In genomic region chr5:127649077-127649476, GRCm38 (mm10) we compare ENCODE assay signal across 9 mouse cellular contexts. TPM values are rescaled to one million over a fixed set of nuclear protein-coding genes. Genes with fewer than 3 reads are reported as not detected.
DNase-seq lines count a peak whose midpoint lies in the region; ATAC-seq and TF ChIP-seq lines count a peak whose summit lies in the region.
"Had no signal": no experiment of that assay in that cellular context is flagged by ENCODE, and none has a peak within 500 bp of the region (broad histone marks: within the 10 kb centered on the region; RNA-seq: fewer than 3 reads in every experiment).

No protein-coding gene starts in this region.

- ATAC-seq in midbrain, postnatal 0 days (ENCODE audit: low FRiP score), result no peak
- ATAC-seq in midbrain, embryonic 11.5 days (ENCODE audit: low FRiP score), result no peak
- peak; percentile 70; the same call in 1 of the 2 replicates for ATAC-seq in neutrophil, adult 5-6 weeks (ENCODE audit: extremely low read depth, insufficient number of reproducible peaks, low FRiP score, poor library complexity, severe bottlenecking)
- ATAC-seq in midbrain, embryonic 15.5 days (replicated peaks), result no peak

- DNase-seq in cerebellum, adult 18-20 months, result peak; percentile 40
- no peak for DNase-seq in cerebellum, adult 9-11 months
- DNase-seq in midbrain, postnatal 0 days (ENCODE audit: low spot score), result no peak
- DNase-seq in midbrain, embryonic 11.5 days (ENCODE audit: low spot score, missing footprints), result no peak
- DNase-seq in embryo, embryonic 10.5 days (ENCODE audit: low spot score), result peak; percentile 39
- no peak for DNase-seq in heart, embryonic 10.5 days (ENCODE audit: low spot score)

- peak; percentile 52 for TF ChIP-seq CTCF in midbrain, postnatal 0 days (IDR thresholded peaks at IDR 0.05)

- no peak overlapping the region for H3K9ac ChIP-seq in midbrain, postnatal 0 days (replicated peaks; ENCODE audit: low read length, poor library complexity, severe bottlenecking)
- no peak overlapping the region for H3K9ac ChIP-seq in midbrain, embryonic 11.5 days (ENCODE audit: low read length)
- H3K9ac ChIP-seq in midbrain, embryonic 15.5 days, result no peak overlapping the region
- H3K9ac ChIP-seq: limb, embryonic 13.5 days had no signal

- H3K27me3 ChIP-seq in midbrain, postnatal 0 days (ENCODE audit: insufficient read depth, low read length), result no peaks in the 10 kb centered on the region
- H3K27me3 ChIP-seq in midbrain, embryonic 11.5 days (ENCODE audit: control insufficient read depth, insufficient read depth, low read length), result no peaks in the 10 kb centered on the region
- no peaks in the 10 kb centered on the region for H3K27me3 ChIP-seq in heart, embryonic 10.5 days (ENCODE audit: insufficient read depth, poor library complexity, severe bottlenecking)
- no peaks in the 10 kb centered on the region for H3K27me3 ChIP-seq in midbrain, embryonic 15.5 days (replicated peaks)
- H3K27me3 ChIP-seq: limb, embryonic 13.5 days had no signal

- peaks cover 11% of the 10 kb centered on the region; the same call in 1 of the 2 replicates for H3K36me3 ChIP-seq in midbrain, postnatal 0 days (ENCODE audit: insufficient read depth, low read length)
- H3K36me3 ChIP-seq in midbrain, embryonic 11.5 days (ENCODE audit: control insufficient read depth, insufficient read depth, low read length), result no peaks in the 10 kb centered on the region
- no peaks in the 10 kb centered on the region for H3K36me3 ChIP-seq in heart, embryonic 10.5 days
- no peaks in the 10 kb centered on the region for H3K36me3 ChIP-seq in midbrain, embryonic 15.5 days (replicated peaks)
- H3K36me3 ChIP-seq: limb, embryonic 13.5 days had no signal

- H3K4me2 ChIP-seq in midbrain, postnatal 0 days (ENCODE audit: low read depth, low read length, poor library complexity, severe bottlenecking), result no peak overlapping the region
- H3K4me2 ChIP-seq in midbrain, embryonic 11.5 days, result no peak overlapping the region
- H3K4me2 ChIP-seq in midbrain, embryonic 15.5 days, result no peak overlapping the region
- H3K4me2 ChIP-seq: limb, embryonic 13.5 days had no signal

- H3K4me1 ChIP-seq in midbrain, postnatal 0 days (ENCODE audit: insufficient read depth, low read length), result no peaks in the 10 kb centered on the region
- H3K4me1 ChIP-seq in midbrain, embryonic 11.5 days (ENCODE audit: control insufficient read depth, insufficient read depth, low read length), result no peaks in the 10 kb centered on the region
- no peaks in the 10 kb centered on the region for H3K4me1 ChIP-seq in heart, embryonic 10.5 days
- H3K4me1 ChIP-seq in midbrain, embryonic 15.5 days, result no peaks in the 10 kb centered on the region
- H3K4me1 ChIP-seq: limb, embryonic 13.5 days had no signal

- no peak overlapping the region for H3K27ac ChIP-seq in midbrain, postnatal 0 days (ENCODE audit: low read depth, low read length)
- no peak overlapping the region for H3K27ac ChIP-seq in midbrain, embryonic 11.5 days (ENCODE audit: low read depth, low read length)
- no peak overlapping the region for H3K27ac ChIP-seq in heart, embryonic 10.5 days
- no peak overlapping the region for H3K27ac ChIP-seq in midbrain, embryonic 15.5 days
- H3K27ac ChIP-seq: limb, embryonic 13.5 days had no signal

- H3K4me3 ChIP-seq in midbrain, postnatal 0 days (ENCODE audit: low read depth, low read length), result no peak overlapping the region
- H3K4me3 ChIP-seq in midbrain, embryonic 11.5 days (ENCODE audit: low read depth, low read length), result no peak overlapping the region
- no peak overlapping the region for H3K4me3 ChIP-seq in heart, embryonic 10.5 days
- H3K4me3 ChIP-seq in midbrain, embryonic 15.5 days, result no peak overlapping the region
- H3K4me3 ChIP-seq: limb, embryonic 13.5 days had no signal

- no peaks in the 10 kb centered on the region for H3K9me3 ChIP-seq in midbrain, postnatal 0 days (ENCODE audit: low read length)
- no peaks in the 10 kb centered on the region for H3K9me3 ChIP-seq in midbrain, embryonic 11.5 days (ENCODE audit: control insufficient read depth, low read length)
- H3K9me3 ChIP-seq in heart, embryonic 10.5 days, result no peaks in the 10 kb centered on the region
- H3K9me3 ChIP-seq in midbrain, embryonic 15.5 days, result no peaks in the 10 kb centered on the region

RNA-seq across cellular contexts. Expression of gene Slc15a4, which starts 16.4 kb away (rescaled TPM):
- 34.4 and 39.1 TPM in 2 replicates for total RNA-seq in midbrain, postnatal 0 days (2014; rRNA removed)
- polyA plus RNA-seq in midbrain, postnatal 0 days (2015; fragmentation: Nextera tagmentation; extraction: Ambion mirVana), result 16.2 and 17.7 TPM in 2 replicates
- polyA plus RNA-seq in midbrain, embryonic 11.5 days (2014; fragmentation: Nextera tagmentation; extraction: Ambion mirVana), result 21.0 and 23.1 TPM in 2 replicates
- total RNA-seq in neutrophil, adult 5-6 weeks (2017), result 248 and 273 TPM in 2 replicates
- 20.4 and 22.6 TPM in 2 replicates for polyA plus RNA-seq in heart, embryonic 10.5 days (2016; fragmentation: Nextera tagmentation; extraction: Ambion mirVana)
- polyA plus RNA-seq in midbrain, embryonic 15.5 days (2015; fragmentation: Nextera tagmentation; extraction: Ambion mirVana), result 30.6 and 32.1 TPM in 2 replicates

RNA-seq across cellular contexts. Expression of gene Glt1d1, which starts 17.0 kb away (rescaled TPM):
- 9.6 and 12.8 TPM in 2 replicates for total RNA-seq in midbrain, postnatal 0 days (2014; rRNA removed)
- 1.3 and 1.7 TPM in 2 replicates for polyA plus RNA-seq in midbrain, postnatal 0 days (2015; fragmentation: Nextera tagmentation; extraction: Ambion mirVana)
- 0.33 and 1.1 TPM in 2 replicates for polyA plus RNA-seq in midbrain, embryonic 11.5 days (2014; fragmentation: Nextera tagmentation; extraction: Ambion mirVana)
- total RNA-seq in neutrophil, adult 5-6 weeks (2017), result 0.35 and 0.74 TPM in 2 replicates
- polyA plus RNA-seq in heart, embryonic 10.5 days (2016; fragmentation: Nextera tagmentation; extraction: Ambion mirVana), result 0.11 TPM in 1 of 2 replicates, not detected in the other
- 0.89 and 2.2 TPM in 2 replicates for polyA plus RNA-seq in midbrain, embryonic 15.5 days (2015; fragmentation: Nextera tagmentation; extraction: Ambion mirVana)

Comparison
In these comparisons a context has a peak if more than half of its experiments do, and no peak if none do; other contexts are left out.
1. DNase-seq: peak in cerebellum, adult 18-20 months (2 of 2) and embryo, embryonic 10.5 days (single experiment); none in cerebellum, adult 9-11 months (single experiment), midbrain, postnatal 0 days (single experiment), midbrain, embryonic 11.5 days (single experiment) and heart, embryonic 10.5 days (single experiment).